Mouse (Mus musculus): ENCODE measurements around the gene Fam3a. TPM values are rescaled to one million over a fixed set of nuclear protein-coding genes. Genes with fewer than 3 reads are reported as not detected.

Fam3a gene
- polyA plus RNA-seq (2014; fragmentation: Nextera tagmentation; extraction: Ambion mirVana) = 29.8 and 35.2 TPM in 2 replicates

DNA sequence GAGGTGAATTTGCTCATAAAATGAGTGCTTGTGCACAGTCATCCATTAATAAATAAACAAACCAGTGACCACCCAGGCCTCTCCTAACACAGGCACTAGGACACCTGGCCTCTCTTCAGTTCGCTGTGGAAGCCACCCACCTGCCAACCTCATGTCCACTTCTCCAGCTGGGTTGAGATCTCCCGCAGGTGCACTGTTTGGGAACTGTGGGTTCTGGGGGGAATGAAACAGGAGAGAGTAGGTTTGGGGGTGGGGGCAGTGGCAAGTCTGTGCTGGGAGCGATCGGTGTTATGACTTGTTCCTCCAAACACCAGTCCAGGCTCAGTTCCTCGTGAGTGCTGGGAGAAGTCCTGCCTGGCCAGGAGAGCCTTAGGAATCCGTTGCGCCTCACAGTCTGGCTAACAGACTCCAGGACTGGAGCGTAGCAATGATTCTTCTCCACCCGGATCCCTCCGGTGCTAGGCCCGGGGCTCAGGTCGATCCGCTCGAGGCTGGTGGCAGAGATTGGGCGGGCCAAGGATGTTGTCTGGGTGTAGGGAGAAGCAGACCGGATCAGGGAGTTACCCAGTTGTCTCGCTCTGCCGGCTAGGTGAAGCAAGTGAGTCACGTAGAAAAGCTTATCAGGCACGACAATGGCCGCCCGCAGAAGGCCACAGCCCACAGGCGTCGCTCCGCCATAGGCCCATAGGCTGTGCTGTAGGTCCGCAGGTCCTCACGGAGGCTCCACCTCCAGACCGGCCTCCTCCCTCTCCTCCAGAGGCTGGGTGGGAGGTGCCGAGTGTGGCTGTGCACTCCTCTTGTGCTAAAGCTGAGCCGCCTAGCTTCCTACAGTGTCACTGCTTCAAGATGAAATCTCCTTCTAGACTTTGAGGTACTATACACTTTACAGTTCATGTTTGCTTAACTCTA is at the start of gene Fam3a, which contains the start of gene Ikbkg:
TSS of gene Fam3a (minus strand) at position 738 of the 909 bp plus-strand sequence.
TSS of gene Ikbkg (plus strand) at position 756 of the 909 bp plus-strand sequence.
- H3K4me3 ChIP-seq (ENCODE audit: low read depth, low read length) = peak within 1 kb of the TSS; percentile 48
- H3K4me1 ChIP-seq (ENCODE audit: control insufficient read depth, insufficient read depth, low read length) = peaks cover 5% of the 10 kb centered on the region; the same call in 1 of the 2 replicates
- DNase-seq (ENCODE audit: low spot score) = peak; percentile 91
- no peaks in the 10 kb centered on the region for H3K9me3 ChIP-seq (replicated peaks; ENCODE audit: control insufficient read depth, low read length)
- peak; percentile 100 for ATAC-seq
- H3K27ac ChIP-seq (ENCODE audit: low read depth, low read length) = peak within 1 kb of the TSS; percentile 80
- H3K9ac ChIP-seq (ENCODE audit: low read length) = peak within 1 kb of the TSS; percentile 74
- H3K4me2 ChIP-seq (ENCODE audit: low read length) = peak within 1 kb of the TSS; percentile 63
- WGBS = 33% methylated on average over 30 of the region's 30 CpGs
- H3K27me3 ChIP-seq (replicated peaks; ENCODE audit: control insufficient read depth, insufficient read depth, low read length) = no peaks in the 10 kb centered on the region
- no peaks in the 10 kb centered on the region for H3K36me3 ChIP-seq (ENCODE audit: control insufficient read depth, insufficient read depth, low read length)

DNA sequence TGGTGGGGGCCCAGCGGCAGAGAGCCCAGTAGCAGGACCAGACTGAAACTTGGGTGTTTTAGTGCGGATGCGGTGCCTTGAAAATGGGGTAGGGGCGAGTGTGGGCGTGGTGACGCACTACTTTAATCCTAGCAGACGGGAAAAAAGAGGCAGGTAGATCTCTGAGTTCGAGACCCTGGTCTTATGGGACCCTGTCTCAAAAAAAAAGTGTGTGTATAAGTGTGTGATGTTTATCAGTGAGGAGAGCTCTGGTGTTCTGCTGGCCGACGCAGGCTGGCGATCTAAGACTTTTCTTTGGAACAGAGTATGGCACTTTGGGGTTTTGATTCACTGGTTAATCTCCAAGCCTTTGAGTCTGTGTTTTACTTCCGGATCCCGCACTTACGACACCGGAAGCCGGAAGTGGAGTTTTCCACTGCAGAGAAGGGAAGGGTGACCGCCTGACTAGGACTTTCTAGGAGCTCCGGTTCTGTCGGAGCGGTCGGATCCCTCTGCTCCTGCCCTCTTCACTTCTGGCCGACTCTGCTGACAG is 36.3 kb upstream of the Fam3a start:
- H3K9me3 ChIP-seq (replicated peaks; ENCODE audit: control insufficient read depth, low read length) = no peaks in the 10 kb centered on the region
- ATAC-seq = peak; percentile 68
- no peaks in the 10 kb centered on the region for H3K27me3 ChIP-seq (replicated peaks; ENCODE audit: control insufficient read depth, insufficient read depth, low read length)
- peak overlapping the region; percentile 56 for H3K4me2 ChIP-seq (ENCODE audit: low read length)
- H3K36me3 ChIP-seq (ENCODE audit: control insufficient read depth, insufficient read depth, low read length) = peaks cover 9% of the 10 kb centered on the region
- H3K27ac ChIP-seq (ENCODE audit: low read depth, low read length) = peak overlapping the region; percentile 74
- H3K9ac ChIP-seq (ENCODE audit: low read length) = peak overlapping the region; percentile 56
- peak; percentile 86 for DNase-seq (ENCODE audit: low spot score)
- no peaks in the 10 kb centered on the region for H3K4me1 ChIP-seq (ENCODE audit: control insufficient read depth, insufficient read depth, low read length)
- H3K4me3 ChIP-seq (ENCODE audit: low read depth, low read length) = peak overlapping the region; percentile 45
- WGBS = 39% methylated on average over 22 of the region's 22 CpGs

- Histone ChIP-seq H3K4me2 (ENCODE audit: low read length) (peak within 1 kb of the TSS; percentile 56), H3K4me1 (ENCODE audit: control insufficient read depth, insufficient read depth, low read length) (no peaks in the 10 kb centered on the region), H3K9me3 (replicated peaks; ENCODE audit: control insufficient read depth, low read length) (no peaks in the 10 kb centered on the region), H3K27ac (ENCODE audit: low read depth, low read length) (peak within 1 kb of the TSS; percentile 74), H3K36me3 (ENCODE audit: control insufficient read depth, insufficient read depth, low read length) (peaks cover 4% of the 10 kb centered on the region), H3K27me3 (replicated peaks; ENCODE audit: control insufficient read depth, insufficient read depth, low read length) (no peaks in the 10 kb centered on the region), H3K4me3 (ENCODE audit: low read depth, low read length) (peak within 1 kb of the TSS; percentile 45), H3K9ac (ENCODE audit: low read length) (peak within 1 kb of the TSS; percentile 59)
- 42% methylated on average over 25 of the region's 25 CpGs for WGBS
- ATAC-seq = peak; percentile 87
- peak; percentile 92 for DNase-seq (ENCODE audit: low spot score)
Observed at GRCm38 (mm10) chrX:74428826-74429276, 35.8 kb upstream of the Fam3a start, which contains the start of gene G6pdx. G6pdx (minus strand) TSS chrX:74429194.

- H3K27ac ChIP-seq (ENCODE audit: low read depth, low read length) = peak overlapping the region; percentile 74
- peak overlapping the region; percentile 59 for H3K9ac ChIP-seq (ENCODE audit: low read length)
- no peaks in the 10 kb centered on the region for H3K27me3 ChIP-seq (replicated peaks; ENCODE audit: control insufficient read depth, insufficient read depth, low read length)
- ATAC-seq = peak; percentile 44
- no peaks in the 10 kb centered on the region for H3K4me1 ChIP-seq (ENCODE audit: control insufficient read depth, insufficient read depth, low read length)
- 42% methylated on average over 35 of the region's 35 CpGs for WGBS
- peak; percentile 50 for DNase-seq (ENCODE audit: low spot score)
- peak overlapping the region; percentile 56 for H3K4me2 ChIP-seq (ENCODE audit: low read length)
- H3K9me3 ChIP-seq (replicated peaks; ENCODE audit: control insufficient read depth, low read length) = no peaks in the 10 kb centered on the region
- H3K36me3 ChIP-seq (ENCODE audit: control insufficient read depth, insufficient read depth, low read length) = no peaks in the 10 kb centered on the region
- H3K4me3 ChIP-seq (ENCODE audit: low read depth, low read length) = peak overlapping the region; percentile 45
Observed at GRCm38 (mm10) chrX:74428146-74428825, 35.2 kb upstream of the Fam3a start.

DNA sequence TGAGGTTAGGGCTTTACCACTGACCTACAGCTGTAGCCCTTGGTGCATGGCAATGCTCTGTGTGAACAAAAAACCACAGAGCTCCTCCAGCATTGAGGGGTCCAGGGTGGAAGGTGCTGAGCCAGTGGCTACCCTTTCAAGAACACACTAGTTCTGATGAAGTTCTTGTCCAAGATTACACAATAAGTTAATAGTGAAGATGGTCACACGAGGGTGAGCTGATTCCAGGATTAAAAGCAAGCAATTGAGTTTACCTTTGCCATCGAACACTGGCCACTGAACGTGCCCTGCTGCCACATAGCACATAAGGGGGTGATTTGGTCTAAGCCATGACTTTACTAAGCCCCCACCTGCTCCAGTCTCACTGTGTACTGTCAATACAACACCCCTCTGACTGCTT is 34.0 kb upstream of the Fam3a start:
- Histone ChIP-seq H3K9me3 (replicated peaks; ENCODE audit: control insufficient read depth, low read length) (no peaks in the 10 kb centered on the region), H3K4me3 (ENCODE audit: low read depth, low read length) (no peak overlapping the region), H3K27ac (ENCODE audit: low read depth, low read length) (no peak overlapping the region), H3K9ac (ENCODE audit: low read length) (no peak overlapping the region), H3K27me3 (replicated peaks; ENCODE audit: control insufficient read depth, insufficient read depth, low read length) (no peaks in the 10 kb centered on the region), H3K36me3 (ENCODE audit: control insufficient read depth, insufficient read depth, low read length) (no peaks in the 10 kb centered on the region), H3K4me2 (ENCODE audit: low read length) (no peak overlapping the region), H3K4me1 (ENCODE audit: control insufficient read depth, insufficient read depth, low read length) (no peaks in the 10 kb centered on the region)
- WGBS = 71% methylated on average over 3 of the region's 3 CpGs
- ATAC-seq (no peak), DNase-seq (ENCODE audit: low spot score) (no peak)

GRCm38 (mm10) chrX:74426256-74426655 is 33.2 kb upstream of the Fam3a start:
- Histone ChIP-seq H3K9me3 (replicated peaks; ENCODE audit: control insufficient read depth, low read length) (no peaks in the 10 kb centered on the region), H3K4me2 (ENCODE audit: low read length) (no peak overlapping the region), H3K4me1 (ENCODE audit: control insufficient read depth, insufficient read depth, low read length) (no peaks in the 10 kb centered on the region), H3K27ac (ENCODE audit: low read depth, low read length) (no peak overlapping the region), H3K4me3 (ENCODE audit: low read depth, low read length) (no peak overlapping the region), H3K9ac (ENCODE audit: low read length) (no peak overlapping the region), H3K36me3 (ENCODE audit: control insufficient read depth, insufficient read depth, low read length) (no peaks in the 10 kb centered on the region), H3K27me3 (replicated peaks; ENCODE audit: control insufficient read depth, insufficient read depth, low read length) (no peaks in the 10 kb centered on the region)
- WGBS = 82% methylated on average over 1 of the region's 1 CpGs
- DNase-seq (ENCODE audit: low spot score) = no peak
- no peak for ATAC-seq

- Histone ChIP-seq H3K4me3 (ENCODE audit: low read depth, low read length) (no peak overlapping the region), H3K27me3 (replicated peaks; ENCODE audit: control insufficient read depth, insufficient read depth, low read length) (no peaks in the 10 kb centered on the region), H3K36me3 (ENCODE audit: control insufficient read depth, insufficient read depth, low read length) (no peaks in the 10 kb centered on the region), H3K9ac (ENCODE audit: low read length) (no peak overlapping the region), H3K4me1 (ENCODE audit: control insufficient read depth, insufficient read depth, low read length) (no peaks in the 10 kb centered on the region), H3K27ac (ENCODE audit: low read depth, low read length) (no peak overlapping the region), H3K4me2 (ENCODE audit: low read length) (no peak overlapping the region), H3K9me3 (replicated peaks; ENCODE audit: control insufficient read depth, low read length) (no peaks in the 10 kb centered on the region)
- ATAC-seq = no peak
- WGBS = 91% methylated on average over 4 of the region's 4 CpGs
- DNase-seq (ENCODE audit: low spot score) = no peak
Observed at GRCm38 (mm10) chrX:74425195-74425594, 32.1 kb upstream of the Fam3a start.

DNA sequence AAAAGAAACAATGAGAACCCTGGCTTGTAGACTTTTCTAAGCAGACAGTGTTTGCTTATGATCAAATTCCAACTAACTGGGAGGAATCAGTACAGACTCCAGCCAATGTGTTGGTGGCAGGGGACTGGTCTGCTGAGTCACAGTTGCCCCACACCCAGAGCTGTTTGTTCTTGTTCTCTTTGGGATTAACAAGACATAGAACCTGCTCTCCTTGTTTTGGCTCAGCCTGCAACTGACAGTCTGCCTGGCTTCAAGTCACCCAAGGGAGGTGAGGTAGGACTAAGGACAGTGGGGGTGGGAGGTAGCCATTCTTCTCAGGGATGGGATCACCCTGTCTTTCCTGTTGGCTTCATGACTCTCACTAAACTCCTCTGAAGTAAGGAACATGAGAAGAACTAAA is 31.4 kb upstream of the Fam3a start:
- no peak overlapping the region for H3K4me3 ChIP-seq (ENCODE audit: low read depth, low read length)
- ATAC-seq (no peak), DNase-seq (ENCODE audit: low spot score) (no peak)
- H3K4me2 ChIP-seq (ENCODE audit: low read length) = no peak overlapping the region
- no peak overlapping the region for H3K27ac ChIP-seq (ENCODE audit: low read depth, low read length)
- no peaks in the 10 kb centered on the region for H3K4me1 ChIP-seq (ENCODE audit: control insufficient read depth, insufficient read depth, low read length)
- H3K27me3 ChIP-seq (replicated peaks; ENCODE audit: control insufficient read depth, insufficient read depth, low read length) = no peaks in the 10 kb centered on the region
- no peak overlapping the region for H3K9ac ChIP-seq (ENCODE audit: low read length)
- H3K36me3 ChIP-seq (ENCODE audit: control insufficient read depth, insufficient read depth, low read length) = no peaks in the 10 kb centered on the region
- no peaks in the 10 kb centered on the region for H3K9me3 ChIP-seq (replicated peaks; ENCODE audit: control insufficient read depth, low read length)
